Mouse (Mus musculus): ENCODE measurements around the gene Tcf19.
"Not testable (repeated sequence)": the region's sequence is repeated elsewhere in the genome, so short reads cannot be mapped to it uniquely, and the experiment has no call there.

DNA sequence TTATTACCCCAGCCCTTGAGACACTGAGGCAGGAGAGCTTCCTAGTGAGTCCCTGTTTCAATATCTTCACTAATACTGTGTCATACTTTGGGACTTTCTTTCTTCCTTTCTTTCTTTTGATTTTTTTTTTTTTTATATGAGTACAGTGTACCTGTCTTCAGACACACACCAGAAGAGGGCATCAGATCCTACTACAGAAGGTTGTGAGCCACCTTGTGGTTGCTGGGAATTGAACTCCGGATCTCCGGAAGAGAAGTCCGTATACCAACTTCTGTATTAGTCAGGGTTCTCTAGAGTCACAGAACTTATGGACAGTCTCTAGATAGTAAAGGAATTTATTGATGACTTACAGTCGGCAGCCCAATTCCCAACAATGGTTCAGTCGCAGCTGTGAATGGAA lies 8.3 kb downstream of the Tcf19 start:
- TF ChIP-seq MAX (IDR thresholded peaks at IDR 0.05; ENCODE audit: low read depth); POLR2A (IDR thresholded peaks at IDR 0.05; ENCODE audit: insufficient read length, low read depth); POLR2AphosphoS2 (IDR thresholded peaks at IDR 0.05; ENCODE audit: insufficient read length, low read depth): not testable (repeated sequence)

All from myocyte (in vitro differentiated cells).